Mouse (Mus musculus): Measurements from ENCODE around the gene Gm37240. TPM values are rescaled to one million over a fixed set of nuclear protein-coding genes. Genes with fewer than 3 reads are reported as not detected.

The Gm37240 gene
- polyA plus RNA-seq, 1 experiment from 2014 or later, result 0.82 TPM

GRCm38 (mm10) chr3:85417663-85418062, 469.7 kb downstream of the Gm37240 start:
- Histone ChIP-seq H3K27ac (ENCODE audit: low read depth, low read length) (no peak overlapping the region), H3K4me3 (ENCODE audit: low read depth, low read length) (no peak overlapping the region), H3K9me3 (ENCODE audit: control insufficient read depth, low read length) (no peaks in the 10 kb centered on the region), H3K27me3 (ENCODE audit: control insufficient read depth, insufficient read depth, low read length) (no peaks in the 10 kb centered on the region), H3K36me3 (ENCODE audit: control insufficient read depth, insufficient read depth, low read length) (no peaks in the 10 kb centered on the region), H3K9ac (ENCODE audit: low read length) (no peak overlapping the region), H3K4me2 (ENCODE audit: low read depth) (no peak overlapping the region), H3K4me1 (ENCODE audit: control insufficient read depth, insufficient read depth, low read length) (no peaks in the 10 kb centered on the region)
- ATAC-seq (ENCODE audit: insufficient read depth, low FRiP score, low TSS enrichment), result no peak
- 84% methylated on average over 4 of the region's 4 CpGs for WGBS
- DNase-seq (ENCODE audit: low spot score), result no peak

- Histone ChIP-seq H3K4me1 (ENCODE audit: control insufficient read depth, insufficient read depth, low read length) (no peaks in the 10 kb centered on the region), H3K36me3 (ENCODE audit: control insufficient read depth, insufficient read depth, low read length) (no peaks in the 10 kb centered on the region), H3K9me3 (ENCODE audit: control insufficient read depth, low read length) (no peaks in the 10 kb centered on the region), H3K4me3 (ENCODE audit: low read depth, low read length) (no peak overlapping the region), H3K27me3 (ENCODE audit: control insufficient read depth, insufficient read depth, low read length) (no peaks in the 10 kb centered on the region), H3K9ac (ENCODE audit: low read length) (no peak overlapping the region), H3K4me2 (ENCODE audit: low read depth) (no peak overlapping the region), H3K27ac (ENCODE audit: low read depth, low read length) (no peak overlapping the region)
- no peak for ATAC-seq (ENCODE audit: insufficient read depth, low FRiP score, low TSS enrichment)
- DNase-seq (ENCODE audit: low spot score), result no peak
Observed at GRCm38 (mm10) chr3:85398841-85399240, 488.5 kb downstream of the Gm37240 start.

- no peak overlapping the region for H3K9ac ChIP-seq (ENCODE audit: low read length)
- H3K4me1 ChIP-seq (ENCODE audit: control insufficient read depth, insufficient read depth, low read length), result no peaks in the 10 kb centered on the region
- no peaks in the 10 kb centered on the region for H3K9me3 ChIP-seq (ENCODE audit: control insufficient read depth, low read length)
- no peak overlapping the region for H3K4me3 ChIP-seq (ENCODE audit: low read depth, low read length)
- H3K36me3 ChIP-seq (ENCODE audit: control insufficient read depth, insufficient read depth, low read length), result no peaks in the 10 kb centered on the region
- no peak overlapping the region for H3K4me2 ChIP-seq (ENCODE audit: low read depth)
- no peak for DNase-seq (ENCODE audit: low spot score)
- H3K27me3 ChIP-seq (ENCODE audit: control insufficient read depth, insufficient read depth, low read length), result no peaks in the 10 kb centered on the region
- 87% methylated on average over 1 of the region's 1 CpGs for WGBS
- ATAC-seq (ENCODE audit: insufficient read depth, low FRiP score, low TSS enrichment), result no peak
- H3K27ac ChIP-seq (ENCODE audit: low read depth, low read length), result no peak overlapping the region
Observed at GRCm38 (mm10) chr3:85398483-85398835, 488.9 kb downstream of the Gm37240 start.

- Histone ChIP-seq H3K4me1 (ENCODE audit: control insufficient read depth, insufficient read depth, low read length) (no peaks in the 10 kb centered on the region), H3K9ac (ENCODE audit: low read length) (no peak overlapping the region), H3K36me3 (ENCODE audit: control insufficient read depth, insufficient read depth, low read length) (no peaks in the 10 kb centered on the region), H3K4me3 (ENCODE audit: low read depth, low read length) (no peak overlapping the region), H3K9me3 (ENCODE audit: control insufficient read depth, low read length) (no peaks in the 10 kb centered on the region), H3K27me3 (ENCODE audit: control insufficient read depth, insufficient read depth, low read length) (no peaks in the 10 kb centered on the region), H3K4me2 (ENCODE audit: low read depth) (no peak overlapping the region), H3K27ac (ENCODE audit: low read depth, low read length) (no peak overlapping the region)
- ATAC-seq (ENCODE audit: insufficient read depth, low FRiP score, low TSS enrichment) (no peak), DNase-seq (ENCODE audit: low spot score) (no peak)
Observed at GRCm38 (mm10) chr3:85397816-85398482, 489.4 kb downstream of the Gm37240 start.

GRCm38 (mm10) chr3:85393395-85393794, 493.9 kb downstream of the Gm37240 start:
- H3K4me3 ChIP-seq (ENCODE audit: low read depth, low read length), result no peak overlapping the region
- H3K4me1 ChIP-seq (ENCODE audit: control insufficient read depth, insufficient read depth, low read length), result no peaks in the 10 kb centered on the region
- H3K9me3 ChIP-seq (ENCODE audit: control insufficient read depth, low read length), result no peaks in the 10 kb centered on the region
- WGBS, result 98% methylated on average over 3 of the region's 3 CpGs
- H3K4me2 ChIP-seq (ENCODE audit: low read depth), result no peak overlapping the region
- no peaks in the 10 kb centered on the region for H3K36me3 ChIP-seq (ENCODE audit: control insufficient read depth, insufficient read depth, low read length)
- no peak for DNase-seq (ENCODE audit: low spot score)
- no peak overlapping the region for H3K27ac ChIP-seq (ENCODE audit: low read depth, low read length)
- no peaks in the 10 kb centered on the region for H3K27me3 ChIP-seq (ENCODE audit: control insufficient read depth, insufficient read depth, low read length)
- H3K9ac ChIP-seq (ENCODE audit: low read length), result no peak overlapping the region
- no peak for ATAC-seq (ENCODE audit: insufficient read depth, low FRiP score, low TSS enrichment)

GRCm38 (mm10) chr3:85391756-85392155, 495.6 kb downstream of the Gm37240 start:
- no peak overlapping the region for H3K4me2 ChIP-seq (ENCODE audit: low read depth)
- H3K4me1 ChIP-seq (ENCODE audit: control insufficient read depth, insufficient read depth, low read length), result no peaks in the 10 kb centered on the region
- H3K9ac ChIP-seq (ENCODE audit: low read length), result no peak overlapping the region
- ATAC-seq (ENCODE audit: insufficient read depth, low FRiP score, low TSS enrichment) (no peak), DNase-seq (ENCODE audit: low spot score) (no peak)
- 88% methylated on average over 6 of the region's 6 CpGs for WGBS
- no peak overlapping the region for H3K4me3 ChIP-seq (ENCODE audit: low read depth, low read length)
- no peaks in the 10 kb centered on the region for H3K27me3 ChIP-seq (ENCODE audit: control insufficient read depth, insufficient read depth, low read length)
- H3K9me3 ChIP-seq (ENCODE audit: control insufficient read depth, low read length), result no peaks in the 10 kb centered on the region
- no peak overlapping the region for H3K27ac ChIP-seq (ENCODE audit: low read depth, low read length)
- H3K36me3 ChIP-seq (ENCODE audit: control insufficient read depth, insufficient read depth, low read length), result no peaks in the 10 kb centered on the region

GRCm38 (mm10) chr3:85391111-85391510, 496.2 kb downstream of the Gm37240 start:
- Histone ChIP-seq H3K27ac (ENCODE audit: low read depth, low read length) (no peak overlapping the region), H3K4me1 (ENCODE audit: control insufficient read depth, insufficient read depth, low read length) (no peaks in the 10 kb centered on the region), H3K36me3 (ENCODE audit: control insufficient read depth, insufficient read depth, low read length) (no peaks in the 10 kb centered on the region), H3K9ac (ENCODE audit: low read length) (no peak overlapping the region), H3K4me2 (ENCODE audit: low read depth) (no peak overlapping the region), H3K27me3 (ENCODE audit: control insufficient read depth, insufficient read depth, low read length) (no peaks in the 10 kb centered on the region), H3K4me3 (ENCODE audit: low read depth, low read length) (no peak overlapping the region), H3K9me3 (ENCODE audit: control insufficient read depth, low read length) (no peaks in the 10 kb centered on the region)
- ATAC-seq (ENCODE audit: insufficient read depth, low FRiP score, low TSS enrichment) (no peak), DNase-seq (ENCODE audit: low spot score) (no peak)
- 87% methylated on average over 2 of the region's 2 CpGs for WGBS

GRCm38 (mm10) chr3:85385371-85385770, 501.9 kb downstream of the Gm37240 start:
- Histone ChIP-seq H3K4me3 (ENCODE audit: low read depth, low read length) (no peak overlapping the region), H3K36me3 (ENCODE audit: control insufficient read depth, insufficient read depth, low read length) (no peaks in the 10 kb centered on the region)
- no peak for ATAC-seq (ENCODE audit: insufficient read depth, low FRiP score, low TSS enrichment)

GRCm38 (mm10) chr3:85383330-85383729, 504.0 kb downstream of the Gm37240 start:
- H3K36me3 ChIP-seq (ENCODE audit: control insufficient read depth, insufficient read depth, low read length), result no peaks in the 10 kb centered on the region
- H3K27ac ChIP-seq (ENCODE audit: low read depth, low read length), result no peak overlapping the region
- H3K4me1 ChIP-seq (ENCODE audit: control insufficient read depth, insufficient read depth, low read length), result no peaks in the 10 kb centered on the region
- H3K4me2 ChIP-seq (ENCODE audit: low read depth), result no peak overlapping the region
- H3K9ac ChIP-seq (ENCODE audit: low read length), result no peak overlapping the region
- H3K27me3 ChIP-seq (ENCODE audit: control insufficient read depth, insufficient read depth, low read length), result no peaks in the 10 kb centered on the region
- no peak for DNase-seq (ENCODE audit: low spot score)
- no peaks in the 10 kb centered on the region for H3K9me3 ChIP-seq (ENCODE audit: control insufficient read depth, low read length)
- 88% methylated on average over 3 of the region's 3 CpGs for WGBS
- no peak overlapping the region for H3K4me3 ChIP-seq (ENCODE audit: low read depth, low read length)
- no peak for ATAC-seq (ENCODE audit: insufficient read depth, low FRiP score, low TSS enrichment)

More at GRCm38 (mm10) chr3:85385371-85385770, 501.9 kb downstream of the Gm37240 start:
- no peak for DNase-seq (ENCODE audit: low spot score)
- no peak overlapping the region for H3K27ac ChIP-seq (ENCODE audit: low read depth, low read length)
- H3K27me3 ChIP-seq (ENCODE audit: control insufficient read depth, insufficient read depth, low read length), result no peaks in the 10 kb centered on the region
- no peak overlapping the region for H3K9ac ChIP-seq (ENCODE audit: low read length)
- no peaks in the 10 kb centered on the region for H3K9me3 ChIP-seq (ENCODE audit: control insufficient read depth, low read length)
- no peak overlapping the region for H3K4me2 ChIP-seq (ENCODE audit: low read depth)
- H3K4me1 ChIP-seq (ENCODE audit: control insufficient read depth, insufficient read depth, low read length), result no peaks in the 10 kb centered on the region

Data from neural tube, embryonic 11.5 days (tissue).